Comparison of ENCODE assay signal across 8 mouse cellular contexts in genomic region chr4:136247729-136248463, GRCm38 (mm10). TPM values are rescaled to one million over a fixed set of nuclear protein-coding genes. Genes with fewer than 3 reads are reported as not detected.
DNase-seq lines count a peak whose midpoint lies in the region; ATAC-seq lines count a peak whose summit lies in the region.

Gene Tcea3, plus strand, starts transcription at chr4:136247729.

- H3K4me2 ChIP-seq in forebrain, embryonic 11.5 days (ENCODE audit: low read depth, low read length, severe bottlenecking) = peak within 1 kb of the TSS; percentile 85
- peak within 1 kb of the TSS; percentile 67 for H3K4me2 ChIP-seq in midbrain, embryonic 13.5 days (replicated peaks)

- peak; percentile 23 for DNase-seq in thymus, postnatal 14 days
- DNase-seq in thymus, adult 18-20 months = no peak
- DNase-seq in forebrain, embryonic 11.5 days (ENCODE audit: low spot score) = peak; percentile 74
- no peak for DNase-seq in heart, postnatal 25 days (ENCODE audit: low spot score)
- peak; percentile 69 for DNase-seq in limb, embryonic 10.5 days (ENCODE audit: low spot score)
- DNase-seq in left cerebral cortex, adult 8-10 months (ENCODE audit: low spot score in 2 of 2) = no peak
- no peak for DNase-seq in spleen, adult 18-20 months

- H3K36me3 ChIP-seq in forebrain, embryonic 11.5 days (ENCODE audit: control insufficient read depth, insufficient read depth, low read length) = no peaks in the 10 kb centered on the region
- no peaks in the 10 kb centered on the region for H3K36me3 ChIP-seq in limb, embryonic 10.5 days
- H3K36me3 ChIP-seq in midbrain, embryonic 13.5 days = no peaks in the 10 kb centered on the region

- peak within 1 kb of the TSS; percentile 29 for H3K9ac ChIP-seq in forebrain, embryonic 11.5 days (ENCODE audit: low read length)
- 0 out of 2 replicates have a peak within 1 kb of the TSS, but pooled peaks have one; percentile 28 for H3K9ac ChIP-seq in midbrain, embryonic 13.5 days (replicated peaks)

- H3K4me1 ChIP-seq in forebrain, embryonic 11.5 days (replicated peaks; ENCODE audit: control insufficient read depth, insufficient read depth, low read length) = peaks cover 27% of the 10 kb centered on the region
- H3K4me1 ChIP-seq in limb, embryonic 10.5 days = peaks cover 38% of the 10 kb centered on the region
- peaks cover 35% of the 10 kb centered on the region for H3K4me1 ChIP-seq in midbrain, embryonic 13.5 days (replicated peaks)

- H3K9me3 ChIP-seq in forebrain, embryonic 11.5 days (ENCODE audit: control insufficient read depth, low read length) = no peaks in the 10 kb centered on the region
- H3K9me3 ChIP-seq in limb, embryonic 10.5 days (replicated peaks) = no peaks in the 10 kb centered on the region
- H3K9me3 ChIP-seq in midbrain, embryonic 13.5 days = no peaks in the 10 kb centered on the region

- H3K4me3 ChIP-seq in forebrain, embryonic 11.5 days (ENCODE audit: low read depth, low read length) = peak within 1 kb of the TSS; percentile 38
- H3K4me3 ChIP-seq in limb, embryonic 10.5 days = peak within 1 kb of the TSS; percentile 54
- H3K4me3 ChIP-seq in midbrain, embryonic 13.5 days (replicated peaks) = peak within 1 kb of the TSS; percentile 39

- intact Hi-C loops in heart, postnatal 25 days (cut with DNase I) = no loop called here

- H3K27me3 ChIP-seq in forebrain, embryonic 11.5 days (ENCODE audit: control insufficient read depth, insufficient read depth, low read length) = peaks cover 58% of the 10 kb centered on the region
- peaks cover 97% of the 10 kb centered on the region for H3K27me3 ChIP-seq in limb, embryonic 10.5 days (ENCODE audit: low read depth, poor library complexity, severe bottlenecking)
- peaks cover 79% of the 10 kb centered on the region for H3K27me3 ChIP-seq in midbrain, embryonic 13.5 days

- no peak for ATAC-seq in forebrain, embryonic 11.5 days (replicated peaks; ENCODE audit: low FRiP score)
- ATAC-seq in midbrain, embryonic 13.5 days = peak; percentile 37; the same call in 1 of the 2 replicates

- under 1% methylated on average over 46 of the region's 46 CpGs for WGBS in forebrain, embryonic 11.5 days
- WGBS in limb, embryonic 10.5 days = under 1% methylated on average over 46 of the region's 46 CpGs
- under 1% methylated on average over 46 of the region's 46 CpGs for WGBS in midbrain, embryonic 13.5 days

- H3K27ac ChIP-seq in forebrain, embryonic 11.5 days (ENCODE audit: low read depth, low read length) = no peak within 1 kb of the TSS
- peak within 1 kb of the TSS; percentile 63 for H3K27ac ChIP-seq in limb, embryonic 10.5 days
- H3K27ac ChIP-seq in midbrain, embryonic 13.5 days = no peak within 1 kb of the TSS

RNA-seq across cellular contexts. Expression of gene Tcea3, which starts in this region (rescaled TPM):
- polyA plus RNA-seq in forebrain, embryonic 11.5 days (2014; fragmentation: Nextera tagmentation; extraction: Ambion mirVana) = 1.1 and 1.6 TPM in 2 replicates
- total RNA-seq in heart, postnatal 25 days (2021) = 100 to 1,000 TPM; 101 to 111 TPM
- polyA plus RNA-seq in limb, embryonic 10.5 days (2016; fragmentation: Nextera tagmentation; extraction: Ambion mirVana) = 1.5 and 1.8 TPM in 2 replicates
- 0.87 and 1.1 TPM in 2 replicates for polyA plus RNA-seq in midbrain, embryonic 13.5 days (2015; fragmentation: Nextera tagmentation; extraction: Ambion mirVana)
- under 1 TPM; 0.52 to 0.93 (median 0.70) TPM for total RNA-seq in left cerebral cortex, adult 8-10 months (2022)

Comparison
In these comparisons a context has a peak if more than half of its experiments do, and no peak if none do; other contexts are left out.
1. RNA of gene Tcea3 (total RNA-seq): 101 to 111 TPM in heart, postnatal 25 days; 0.52 to 0.93 TPM in left cerebral cortex, adult 8-10 months; every median in the first group is over 10 times any median in the second.
2. DNase-seq: peak in thymus, postnatal 14 days (single experiment), forebrain, embryonic 11.5 days (single experiment) and limb, embryonic 10.5 days (single experiment); none in thymus, adult 18-20 months (0 of 2), heart, postnatal 25 days (single experiment), left cerebral cortex, adult 8-10 months (0 of 2) and spleen, adult 18-20 months (0 of 2).
3. Peak in every context shown above with its lines, with median percentiles within 50 percentile points of each other: H3K4me3 ChIP-seq.